Mouse (Mus musculus) stomach, postnatal 0 days (tissue): ENCODE data around the gene Esrrg.

Source experiments
- CTCF ChIP-seq: IDR thresholded peaks from 2 replicates; pipeline ENCODE4 v1.5.1; 2016; ENCODE audit warnings: antibody characterized with exemption, low read depth, mild to moderate bottlenecking, moderate library complexity
- EP300 ChIP-seq: optimal IDR thresholded peaks from 2 replicates; pipeline ENCODE3; 2016; ENCODE audit warnings: antibody characterized with exemption

GRCm38 (mm10) chr1:187997584-187998338, 389.2 kb downstream of the Esrrg start:
- TF ChIP-seq CTCF (no peak), EP300 (no peak)
